Mouse (Mus musculus) Muller cell, postnatal 12 days (primary cell): ENCODE measurements at regions not wholly inside any gene's neighbourhood (a gene's known extent, or its start where the extent isn't known, plus 50 kb on each side); places are given as distances from the start of the nearest gene placed in this dataset.
A peak's percentile ranks its signal among the peaks of the same experiment; 100 is the strongest.

Experiments
- DNase-seq: peaks from one replicate; pipeline ENCODE4 v3.0.0-alpha.2; 2015; ENCODE audit errors: inconsistent ontology term

GRCm38 (mm10) chr6:147755750-147756523 lies 280.3 kb downstream of the Ccdc91 start:
- no peak for DNase-seq

DNA sequence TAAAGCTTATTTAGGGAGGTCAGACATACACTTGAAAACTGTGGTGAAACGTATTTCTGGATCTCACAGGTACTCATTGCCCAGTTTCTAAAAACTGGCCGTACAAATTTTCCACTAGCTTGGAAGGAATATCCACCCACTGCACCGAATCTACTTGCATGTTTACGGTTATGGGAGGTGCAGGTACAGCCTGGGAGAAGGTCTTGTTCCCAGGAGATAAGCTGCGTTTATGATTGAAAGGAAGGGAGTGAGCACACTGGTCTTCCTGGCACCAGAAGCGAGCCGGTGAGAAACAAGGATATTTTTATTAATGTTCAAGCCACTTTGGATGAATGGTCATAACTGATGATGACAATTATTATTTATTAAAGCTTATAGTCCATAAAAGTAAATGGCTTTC lies 283.9 kb downstream of the Ccdc91 start:
- DNase-seq, result no peak

GRCm38 (mm10) chr6:147760113-147760512 lies 284.5 kb downstream of the Ccdc91 start:
- no peak for DNase-seq

DNA sequence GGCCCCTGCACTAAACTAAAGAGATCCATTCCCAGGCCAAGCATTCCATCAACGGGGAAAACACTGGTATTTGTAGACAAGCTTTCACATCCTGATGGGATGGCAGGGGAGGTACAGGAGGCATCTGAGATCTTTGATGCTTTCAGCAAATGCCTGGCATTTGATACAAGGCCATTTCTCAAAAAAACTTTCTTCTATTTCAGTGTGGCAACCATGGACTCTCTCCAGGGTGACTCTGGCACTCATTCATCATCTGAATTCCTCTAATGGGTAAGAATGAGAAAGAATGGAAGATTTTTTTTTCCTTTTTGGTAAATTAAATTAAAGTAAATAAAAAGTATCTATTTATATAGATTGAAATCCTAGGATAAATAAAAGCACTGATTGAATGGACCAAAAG lies 281.8 kb upstream of the Far2 start:
- DNase-seq, result peak; percentile 11

GRCm38 (mm10) chr6:147769180-147769579 lies 277.9 kb upstream of the Far2 start:
- no peak for DNase-seq

DNA sequence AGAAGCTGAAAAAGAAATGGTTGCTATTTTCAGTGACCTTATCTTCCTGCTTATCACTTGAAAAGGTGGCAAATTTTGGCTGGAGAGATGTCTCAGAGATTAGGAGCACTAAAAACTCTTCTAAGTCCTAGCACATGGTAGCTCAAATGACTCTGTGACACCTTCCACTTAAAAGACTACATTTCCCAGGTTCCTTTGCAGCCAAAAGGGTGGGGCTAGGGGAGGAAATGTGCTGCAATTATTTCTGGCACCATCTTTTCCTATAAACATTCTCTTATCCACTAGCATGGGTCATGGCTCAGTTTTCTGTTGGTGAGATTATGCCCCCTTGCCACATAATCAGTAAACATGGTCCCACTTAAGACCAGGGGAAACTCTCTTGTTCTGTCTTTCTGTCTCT lies 277.0 kb upstream of the Far2 start:
- no peak for DNase-seq

- DNase-seq, result no peak
These were observed 275.6 kb upstream of the Far2 start for GRCm38 (mm10) chr6:147771411-147771810.

DNA sequence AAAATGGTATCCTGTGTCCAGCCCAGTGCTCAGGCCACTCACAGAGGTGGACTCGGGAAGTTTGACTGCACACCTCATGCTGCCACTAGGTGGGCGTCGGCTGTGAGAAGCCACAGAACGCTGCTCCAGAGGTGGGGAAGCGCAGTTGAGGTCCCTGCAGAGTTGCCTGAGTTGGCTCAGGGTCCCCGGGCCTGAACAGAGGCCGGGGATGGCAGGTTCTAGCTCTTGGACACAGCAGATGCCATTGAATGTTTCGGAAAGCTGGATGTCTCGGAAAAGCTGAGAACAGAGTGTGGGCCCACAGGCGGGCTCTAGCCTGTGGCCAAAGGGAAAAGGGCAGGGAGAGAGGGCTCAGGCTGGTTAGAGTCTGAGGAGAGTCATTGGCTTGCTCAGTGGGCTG lies 273.2 kb upstream of the Far2 start:
- no peak for DNase-seq

- no peak for DNase-seq
These were observed 272.4 kb upstream of the Far2 start for GRCm38 (mm10) chr6:147774626-147775025.

DNA sequence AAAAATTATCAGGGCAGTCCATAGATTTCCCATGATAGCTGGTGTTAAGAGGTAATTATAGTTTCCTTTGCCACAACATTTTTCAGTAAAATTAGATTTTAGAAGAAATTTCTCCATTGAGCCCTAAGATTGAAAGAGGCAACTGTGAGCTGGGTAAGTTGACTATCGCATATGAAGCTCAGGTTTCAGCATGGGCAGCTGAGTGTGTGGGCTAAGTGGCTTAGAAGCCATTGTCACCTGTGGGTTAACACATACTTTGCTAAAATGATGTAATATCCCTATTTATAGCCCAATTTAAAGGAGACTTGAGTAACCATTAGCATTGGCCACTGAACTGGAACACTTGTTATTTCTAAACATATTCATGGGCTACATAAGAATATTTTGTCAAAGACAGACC lies 267.6 kb upstream of the Far2 start:
- no peak for DNase-seq

GRCm38 (mm10) chr6:147784249-147784648 lies 262.8 kb upstream of the Far2 start:
- no peak for DNase-seq

DNA sequence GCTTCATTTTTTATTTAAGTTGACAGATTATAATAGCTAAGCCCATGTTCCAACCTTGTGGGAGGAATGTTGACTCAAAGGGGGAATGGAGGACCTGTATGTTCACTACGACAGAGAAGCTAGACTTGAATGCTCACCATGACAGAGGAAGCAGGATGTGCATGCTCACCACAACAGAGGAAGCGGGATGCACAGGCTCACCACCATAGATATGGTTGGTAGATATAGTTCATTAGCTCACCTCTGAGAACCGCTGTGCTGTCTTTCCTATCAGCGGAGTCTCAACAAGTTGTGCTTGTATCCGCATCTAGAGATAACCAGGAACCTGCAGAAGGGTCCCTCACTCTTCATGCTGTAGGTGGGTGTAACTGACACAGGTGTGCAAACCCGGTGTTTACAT lies 262.2 kb upstream of the Far2 start:
- DNase-seq, result no peak

- DNase-seq, result no peak
These were observed 259.0 kb upstream of the Far2 start for GRCm38 (mm10) chr6:147788095-147788494.

GRCm38 (mm10) chr6:147789112-147789511 lies 257.9 kb upstream of the Far2 start:
- no peak for DNase-seq

GRCm38 (mm10) chr6:147793811-147794210 lies 253.2 kb upstream of the Far2 start:
- DNase-seq, result peak; percentile 19

GRCm38 (mm10) chr6:147794351-147794750 lies 252.7 kb upstream of the Far2 start:
- peak; percentile 3 for DNase-seq

GRCm38 (mm10) chr6:147799009-147799727 lies 247.9 kb upstream of the Far2 start:
- DNase-seq, result no peak

- DNase-seq, result peak; percentile 67
These were observed 247.2 kb upstream of the Far2 start for GRCm38 (mm10) chr6:147799861-147800260.

DNA sequence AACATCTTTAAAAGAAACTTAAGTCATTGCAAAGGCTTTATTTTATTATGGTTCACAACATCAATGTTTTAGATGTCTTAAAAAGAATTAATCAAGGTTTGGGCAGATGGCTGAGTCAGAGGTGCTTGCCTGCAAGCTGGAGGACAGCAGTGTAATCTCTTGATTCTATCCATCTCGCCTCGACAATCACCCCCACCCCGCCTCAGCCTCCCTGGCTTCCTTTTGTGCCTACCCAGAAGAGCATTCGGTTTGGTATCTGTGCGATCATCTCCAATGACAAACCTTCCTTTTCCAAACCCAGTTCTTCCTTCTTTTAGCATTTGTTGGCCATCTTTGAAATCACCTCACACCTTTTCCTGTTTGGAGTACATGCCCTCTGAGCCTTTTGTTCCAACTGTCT lies 246.2 kb upstream of the Far2 start:
- no peak for DNase-seq

DNA sequence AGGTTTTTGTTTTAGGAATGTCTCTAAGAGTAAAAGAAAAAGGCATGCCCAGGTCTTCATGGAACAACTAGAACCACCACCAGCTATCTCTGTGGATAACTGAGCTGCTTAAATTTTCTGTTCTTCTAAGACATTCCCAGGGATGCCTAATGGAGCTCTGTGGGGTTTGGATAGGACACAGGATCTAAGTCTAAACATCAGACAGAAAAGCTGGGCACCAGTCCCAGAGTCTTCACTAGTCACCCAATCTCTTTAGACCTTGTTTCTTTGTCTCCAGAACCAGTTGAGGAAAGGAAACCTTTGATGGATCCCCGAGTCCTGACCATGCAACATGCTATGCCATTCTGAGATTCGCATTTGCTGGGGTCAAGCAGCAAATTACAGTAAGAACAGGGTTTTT lies 243.2 kb upstream of the Far2 start:
- no peak for DNase-seq

- peak; percentile 48 for DNase-seq
These were observed 236.3 kb upstream of the Far2 start for GRCm38 (mm10) chr6:147810710-147811109.

DNA sequence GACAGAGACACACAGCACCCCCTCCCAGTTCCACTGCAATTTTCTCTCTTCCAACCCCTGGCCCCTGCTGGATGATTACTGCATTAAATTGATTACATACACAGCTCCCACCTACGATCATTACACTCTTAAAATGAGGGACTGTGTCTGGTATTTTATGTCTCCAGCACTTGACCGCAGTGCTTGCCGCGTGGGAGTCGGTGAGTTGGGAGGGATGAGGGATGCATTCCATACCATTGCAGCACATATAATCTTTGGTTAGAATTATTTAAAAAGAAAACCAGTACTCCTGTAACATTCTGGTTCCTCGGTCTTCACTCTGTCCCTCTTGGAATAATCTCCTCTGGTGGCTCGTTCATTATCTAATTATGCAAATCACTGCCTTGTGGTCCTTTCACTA lies 230.2 kb upstream of the Far2 start:
- no peak for DNase-seq

- no peak for DNase-seq
These were observed 229.8 kb upstream of the Far2 start for GRCm38 (mm10) chr6:147817262-147817661.
